Mouse (Mus musculus): ENCODE results near the gene Mb21d2. TPM values are rescaled to one million over a fixed set of nuclear protein-coding genes. Genes with fewer than 3 reads are reported as not detected.

Mb21d2 gene
- 4.4 and 5.4 TPM in 2 replicates for polyA plus RNA-seq (2015; fragmentation: Nextera tagmentation; extraction: Ambion mirVana)

DNA sequence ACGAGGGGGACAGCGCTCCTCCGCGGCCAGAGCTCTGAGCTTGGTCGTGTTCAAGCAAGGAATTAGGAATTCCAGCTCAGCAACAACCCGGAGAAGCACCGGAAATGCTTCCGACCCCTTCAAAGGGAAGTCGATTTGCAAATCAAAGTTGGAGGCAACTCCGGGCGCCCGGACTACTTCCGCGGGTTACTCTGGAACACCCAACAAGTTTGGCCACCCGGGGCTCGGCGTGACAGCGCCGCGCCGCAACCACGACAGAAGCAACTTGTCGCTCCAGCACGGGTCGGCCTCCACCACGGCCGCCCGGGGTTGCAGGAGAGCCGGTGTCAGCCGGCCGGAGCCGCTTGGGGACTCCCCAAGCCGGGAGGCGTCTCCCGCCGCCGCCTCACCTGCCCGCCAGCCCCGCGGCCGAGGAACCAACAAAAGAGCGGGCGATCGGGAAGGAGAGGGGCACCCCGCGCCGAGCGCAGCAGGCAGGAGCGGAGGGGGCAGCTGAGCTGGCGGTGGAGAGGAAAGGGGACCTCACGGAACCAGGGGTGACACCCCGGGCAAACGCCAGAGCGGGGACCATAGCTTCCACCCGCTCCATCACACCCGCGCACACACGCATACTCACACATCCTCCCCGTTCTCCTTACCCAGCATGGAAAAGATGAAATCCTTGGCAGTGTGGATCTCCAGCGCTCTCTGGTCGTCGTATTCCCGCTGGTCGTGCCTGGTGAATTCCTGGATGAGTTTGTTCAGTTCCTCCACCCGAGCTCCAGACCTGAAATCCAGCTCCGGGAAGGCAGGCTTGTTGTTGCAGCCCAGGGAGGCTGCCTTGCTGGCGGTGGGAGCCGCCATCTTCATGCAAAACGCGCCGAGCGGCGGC, at the start of gene Mb21d2:
TSS of gene Mb21d2 (minus strand) at position 859 of the 871 bp plus-strand sequence.
- Histone ChIP-seq H3K36me3 (ENCODE audit: poor library complexity, severe bottlenecking) (no peaks in the 10 kb centered on the region), H3K4me2 (peak within 1 kb of the TSS; percentile 92), H3K4me3 (peak within 1 kb of the TSS; percentile 82), H3K4me1 (peaks cover 30% of the 10 kb centered on the region), H3K9me3 (replicated peaks) (no peaks in the 10 kb centered on the region), H3K27me3 (peaks cover 36% of the 10 kb centered on the region), H3K27ac (peak within 1 kb of the TSS; percentile 86), H3K9ac (peak within 1 kb of the TSS; percentile 87)
- peak; percentile 61 for ATAC-seq
- under 1% methylated on average over 71 of the region's 73 CpGs for WGBS

DNA sequence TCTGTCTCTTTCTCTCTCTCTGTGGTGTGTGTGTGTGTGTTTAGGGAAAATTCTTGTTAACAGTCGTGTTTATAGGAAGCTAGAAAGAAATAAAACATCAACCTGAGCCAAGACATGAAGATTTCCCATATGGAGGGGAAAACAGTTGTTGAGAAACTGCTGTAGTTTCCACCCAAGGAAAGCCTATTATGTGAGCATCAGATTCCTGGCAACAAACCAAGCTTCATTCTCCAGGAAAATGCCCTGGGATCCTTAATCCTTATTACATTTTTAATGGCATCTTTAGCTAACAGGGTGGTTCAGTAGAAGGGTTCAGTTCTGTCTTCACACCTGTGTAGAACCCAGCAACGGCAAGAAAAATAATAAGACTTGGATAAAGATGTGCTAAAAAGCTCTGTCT, 36.8 kb upstream of the Mb21d2 start:
- Histone ChIP-seq H3K27ac (no peak overlapping the region), H3K27me3 (no peaks in the 10 kb centered on the region), H3K4me3 (no peak overlapping the region), H3K4me2 (no peak overlapping the region), H3K4me1 (no peaks in the 10 kb centered on the region), H3K9ac (no peak overlapping the region), H3K9me3 (replicated peaks) (no peaks in the 10 kb centered on the region), H3K36me3 (ENCODE audit: poor library complexity, severe bottlenecking) (no peaks in the 10 kb centered on the region)
- WGBS, result 70% methylated on average over 2 of the region's 2 CpGs
- no peak for ATAC-seq

DNA sequence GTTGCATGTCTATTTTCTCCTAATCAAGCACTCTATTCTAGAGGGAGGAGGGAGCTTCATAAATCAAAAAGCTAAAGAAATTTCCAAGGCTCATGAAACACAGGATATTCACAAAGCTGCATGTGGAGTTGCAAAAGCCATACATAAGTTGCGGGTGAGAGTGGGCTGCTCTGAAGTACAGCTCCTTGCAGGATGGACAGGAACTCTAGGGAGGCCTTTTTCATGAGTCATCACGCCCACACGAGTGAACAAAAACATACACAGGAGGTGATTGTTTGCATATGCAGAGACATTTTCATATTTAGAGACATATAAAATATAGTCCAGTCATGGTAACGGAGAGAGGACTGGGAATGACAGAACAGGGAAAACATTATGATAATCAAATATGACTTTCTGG, 34.6 kb upstream of the Mb21d2 start:
- H3K36me3 ChIP-seq (ENCODE audit: poor library complexity, severe bottlenecking), result no peaks in the 10 kb centered on the region
- H3K9me3 ChIP-seq (replicated peaks), result no peaks in the 10 kb centered on the region
- no peak overlapping the region for H3K4me2 ChIP-seq
- no peak overlapping the region for H3K4me3 ChIP-seq
- 88% methylated on average over 4 of the region's 4 CpGs for WGBS
- no peak overlapping the region for H3K9ac ChIP-seq
- no peaks in the 10 kb centered on the region for H3K4me1 ChIP-seq
- ATAC-seq, result no peak
- no peaks in the 10 kb centered on the region for H3K27me3 ChIP-seq
- no peak overlapping the region for H3K27ac ChIP-seq

DNA sequence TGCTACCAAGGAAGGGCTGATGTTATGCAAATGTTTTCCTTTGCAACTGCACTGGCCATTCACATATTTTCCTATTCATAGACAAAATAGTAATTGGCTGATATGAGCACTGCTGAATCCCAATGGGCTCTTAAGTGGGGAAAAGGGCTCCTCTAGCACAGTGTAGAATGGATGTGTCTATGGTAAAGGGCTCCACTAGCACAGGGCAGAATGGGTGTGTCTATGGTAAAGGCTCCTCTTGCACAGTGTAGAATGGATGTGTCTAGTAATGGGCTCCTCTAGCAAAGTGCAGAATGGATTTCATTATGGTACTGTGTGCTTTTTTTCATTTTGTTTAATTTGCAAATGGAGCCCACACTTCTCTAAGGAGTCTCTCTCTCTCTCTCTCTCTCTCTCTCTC, 33.5 kb upstream of the Mb21d2 start:
- 0 out of 2 replicates have a peak, but pooled peaks have one; percentile 33 for ATAC-seq
- no peaks in the 10 kb centered on the region for H3K27me3 ChIP-seq
- H3K4me1 ChIP-seq, result no peaks in the 10 kb centered on the region

DNA sequence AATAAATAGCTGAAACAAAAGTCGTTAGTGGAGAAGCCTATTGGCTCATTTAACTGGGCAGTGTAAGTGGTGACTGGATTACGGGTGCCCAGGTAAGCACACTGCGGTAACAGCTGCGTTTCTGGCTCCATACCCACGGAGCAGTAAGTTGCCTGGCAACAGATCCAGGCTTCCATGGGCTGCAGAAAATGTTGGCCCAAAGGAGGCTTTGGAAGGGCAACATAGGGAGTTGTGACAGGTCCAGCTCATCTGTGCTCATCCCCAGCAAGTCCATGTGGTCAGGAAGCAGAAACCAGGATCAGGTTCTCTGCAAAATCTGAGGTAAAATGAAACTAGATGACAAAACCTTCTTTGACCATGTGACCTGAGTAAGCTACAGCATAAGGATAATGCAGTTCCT, 20.3 kb upstream of the Mb21d2 start:
- no peak overlapping the region for H3K9ac ChIP-seq
- no peak overlapping the region for H3K4me2 ChIP-seq
- ATAC-seq, result no peak
- H3K27me3 ChIP-seq, result no peaks in the 10 kb centered on the region
- no peaks in the 10 kb centered on the region for H3K4me1 ChIP-seq
- 79% methylated on average over 5 of the region's 5 CpGs for WGBS
- H3K9me3 ChIP-seq (replicated peaks), result no peaks in the 10 kb centered on the region
- no peaks in the 10 kb centered on the region for H3K36me3 ChIP-seq (ENCODE audit: poor library complexity, severe bottlenecking)
- no peak overlapping the region for H3K27ac ChIP-seq
- H3K4me3 ChIP-seq, result no peak overlapping the region

More for the DNA sequence above, 33.5 kb upstream of the Mb21d2 start:
- Histone ChIP-seq H3K4me2 (no peak overlapping the region), H3K36me3 (ENCODE audit: poor library complexity, severe bottlenecking) (no peaks in the 10 kb centered on the region), H3K9me3 (replicated peaks) (no peaks in the 10 kb centered on the region), H3K9ac (no peak overlapping the region), H3K27ac (no peak overlapping the region), H3K4me3 (no peak overlapping the region)

DNA sequence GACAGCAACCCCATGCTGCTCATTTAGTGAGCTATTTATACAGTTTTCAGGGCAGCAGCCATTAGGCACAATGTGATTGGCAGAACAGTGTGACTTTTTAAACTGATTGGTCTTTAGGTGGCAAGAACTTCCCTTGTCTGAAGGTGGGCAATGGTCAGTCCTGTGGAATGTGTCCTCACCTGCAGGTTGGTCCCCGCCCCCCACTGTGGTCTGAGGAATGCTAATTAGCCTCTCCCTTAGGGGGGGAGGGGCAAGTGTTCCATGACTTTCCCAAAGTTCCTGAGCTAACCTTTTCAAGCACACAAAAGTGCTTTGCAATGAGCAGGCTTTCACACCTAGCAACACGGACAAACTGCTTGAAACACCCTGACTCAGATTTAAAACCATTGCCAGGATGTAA, 13.8 kb upstream of the Mb21d2 start:
- Histone ChIP-seq H3K27me3 (no peaks in the 10 kb centered on the region), H3K9ac (no peak overlapping the region), H3K4me2 (no peak overlapping the region), H3K36me3 (ENCODE audit: poor library complexity, severe bottlenecking) (no peaks in the 10 kb centered on the region), H3K4me3 (no peak overlapping the region), H3K4me1 (no peaks in the 10 kb centered on the region), H3K27ac (no peak overlapping the region), H3K9me3 (replicated peaks) (no peaks in the 10 kb centered on the region)
- ATAC-seq, result no peak
- 64% methylated on average over 2 of the region's 2 CpGs for WGBS

DNA sequence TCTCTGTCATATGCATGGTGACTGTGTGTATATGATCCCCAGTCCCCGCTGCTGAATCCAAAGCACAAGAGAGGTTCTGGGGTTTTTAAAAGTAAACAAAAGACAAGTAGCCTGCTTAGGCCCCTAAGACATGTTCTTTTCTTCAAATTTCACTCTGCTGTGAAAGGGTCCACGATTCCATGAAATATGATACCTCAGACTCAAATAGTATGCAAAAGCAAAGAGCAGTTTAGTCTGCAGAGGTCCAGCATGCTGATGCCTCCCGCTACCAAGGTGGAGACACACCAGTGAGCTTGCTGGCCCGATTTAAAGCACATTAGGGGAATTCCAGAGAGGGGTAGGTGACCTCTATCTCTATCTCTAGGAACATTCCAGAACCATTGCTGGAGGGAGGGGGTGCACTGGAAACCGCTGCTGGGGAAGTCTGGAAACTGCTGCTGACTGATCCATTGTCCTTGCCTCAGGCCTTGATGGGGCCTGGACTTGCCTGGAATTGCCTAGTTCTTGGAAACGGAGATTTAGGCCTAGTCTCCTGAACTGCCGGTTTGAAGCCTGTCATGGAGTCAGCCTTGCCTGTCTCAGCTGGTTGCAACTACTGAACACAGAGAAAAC, 6.8 kb upstream of the Mb21d2 start:
- Histone ChIP-seq H3K27me3 (0 out of 2 replicates have a peak, but pooled peaks cover 9% of the 10 kb centered on the region), H3K9me3 (replicated peaks) (no peaks in the 10 kb centered on the region), H3K4me2 (no peak overlapping the region), H3K36me3 (ENCODE audit: poor library complexity, severe bottlenecking) (no peaks in the 10 kb centered on the region), H3K9ac (no peak overlapping the region), H3K4me3 (no peak overlapping the region), H3K27ac (no peak overlapping the region), H3K4me1 (no peaks in the 10 kb centered on the region)
- 60% methylated on average over 7 of the region's 7 CpGs for WGBS
- no peak for ATAC-seq

DNA sequence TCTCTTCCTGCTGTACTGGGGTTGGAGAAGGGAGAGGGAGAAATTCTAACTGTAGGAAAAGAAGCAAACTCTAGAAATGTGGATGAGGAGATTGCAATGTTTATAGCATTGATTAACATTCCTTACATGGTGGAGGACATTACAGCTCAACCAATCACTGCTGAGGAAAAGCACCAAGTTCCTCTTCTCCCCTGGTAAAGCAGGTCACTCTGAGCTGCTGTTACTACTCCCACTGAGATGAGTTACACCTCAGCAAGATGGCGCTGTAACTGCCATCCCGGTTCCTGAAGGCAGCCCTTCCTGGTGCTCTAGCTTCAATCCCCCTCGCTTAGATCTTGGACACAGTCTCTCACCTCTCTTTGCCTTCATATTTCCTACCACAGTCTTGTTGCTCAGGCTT, 6.2 kb upstream of the Mb21d2 start:
- no peak for ATAC-seq
- Histone ChIP-seq H3K4me1 (no peaks in the 10 kb centered on the region), H3K36me3 (ENCODE audit: poor library complexity, severe bottlenecking) (no peaks in the 10 kb centered on the region), H3K4me2 (no peak overlapping the region), H3K27me3 (peaks cover 13% of the 10 kb centered on the region; the same call in 1 of the 2 replicates), H3K9ac (no peak overlapping the region), H3K27ac (no peak overlapping the region), H3K4me3 (no peak overlapping the region), H3K9me3 (replicated peaks) (no peaks in the 10 kb centered on the region)
- 78% methylated on average over 3 of the region's 3 CpGs for WGBS

DNA sequence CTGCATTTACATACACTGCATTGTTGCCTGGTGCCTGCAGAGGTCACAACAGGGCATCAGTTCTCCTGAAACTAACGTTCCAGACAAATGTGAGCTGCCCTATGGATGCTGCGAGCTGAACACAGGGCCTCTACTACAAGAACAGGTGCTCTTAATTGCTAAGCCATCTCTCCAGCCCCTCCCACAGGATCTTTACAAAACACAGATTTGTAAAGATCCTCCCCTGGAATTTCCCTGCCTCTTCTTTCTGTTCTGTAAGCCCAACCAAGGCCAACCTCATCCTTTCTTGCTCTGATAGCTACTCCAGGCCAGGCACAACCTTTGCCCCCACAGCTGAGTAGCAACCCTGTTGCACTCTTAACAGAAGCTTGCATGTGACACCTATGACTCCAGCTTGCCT, 1.7 kb upstream of the Mb21d2 start:
- Histone ChIP-seq H3K27ac (no peak overlapping the region), H3K27me3 (peaks cover 21% of the 10 kb centered on the region), H3K9me3 (replicated peaks) (no peaks in the 10 kb centered on the region), H3K9ac (no peak overlapping the region), H3K36me3 (ENCODE audit: poor library complexity, severe bottlenecking) (no peaks in the 10 kb centered on the region), H3K4me2 (no peak overlapping the region), H3K4me1 (peaks cover 27% of the 10 kb centered on the region), H3K4me3 (no peak overlapping the region)
- 45% methylated on average over 2 of the region's 2 CpGs for WGBS
- no peak for ATAC-seq

DNA sequence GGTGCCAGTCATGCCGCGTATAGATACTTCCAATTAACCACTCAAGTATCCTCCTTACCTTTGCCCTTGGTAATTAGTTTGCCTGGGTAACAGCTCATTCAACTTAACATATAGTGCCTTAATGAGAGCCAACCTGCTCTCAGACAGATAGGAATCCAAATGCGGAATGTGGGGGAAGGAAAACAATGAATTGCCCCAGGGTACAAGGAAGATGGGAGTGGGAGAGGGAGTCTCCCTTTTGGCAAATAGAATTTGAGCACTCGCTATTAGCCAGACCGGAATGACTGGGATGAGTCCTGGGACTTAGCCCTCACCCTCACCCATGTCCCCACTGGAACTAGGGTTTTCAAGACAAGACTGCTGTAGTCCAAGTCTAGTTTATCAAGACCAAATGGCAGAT, 953 bp upstream of the Mb21d2 start:
- H3K27me3 ChIP-seq, result peaks cover 29% of the 10 kb centered on the region
- H3K4me1 ChIP-seq, result peaks cover 30% of the 10 kb centered on the region
- no peak overlapping the region for H3K27ac ChIP-seq
- H3K4me2 ChIP-seq, result peak overlapping the region; percentile 92
- H3K9ac ChIP-seq, result no peak overlapping the region; the same call in 1 of the 2 replicates
- peak; percentile 3; the same call in 1 of the 2 replicates for ATAC-seq
- no peaks in the 10 kb centered on the region for H3K36me3 ChIP-seq (ENCODE audit: poor library complexity, severe bottlenecking)
- peak overlapping the region; percentile 82 for H3K4me3 ChIP-seq
- 4% methylated on average over 5 of the region's 5 CpGs for WGBS
- no peaks in the 10 kb centered on the region for H3K9me3 ChIP-seq (replicated peaks)

DNA sequence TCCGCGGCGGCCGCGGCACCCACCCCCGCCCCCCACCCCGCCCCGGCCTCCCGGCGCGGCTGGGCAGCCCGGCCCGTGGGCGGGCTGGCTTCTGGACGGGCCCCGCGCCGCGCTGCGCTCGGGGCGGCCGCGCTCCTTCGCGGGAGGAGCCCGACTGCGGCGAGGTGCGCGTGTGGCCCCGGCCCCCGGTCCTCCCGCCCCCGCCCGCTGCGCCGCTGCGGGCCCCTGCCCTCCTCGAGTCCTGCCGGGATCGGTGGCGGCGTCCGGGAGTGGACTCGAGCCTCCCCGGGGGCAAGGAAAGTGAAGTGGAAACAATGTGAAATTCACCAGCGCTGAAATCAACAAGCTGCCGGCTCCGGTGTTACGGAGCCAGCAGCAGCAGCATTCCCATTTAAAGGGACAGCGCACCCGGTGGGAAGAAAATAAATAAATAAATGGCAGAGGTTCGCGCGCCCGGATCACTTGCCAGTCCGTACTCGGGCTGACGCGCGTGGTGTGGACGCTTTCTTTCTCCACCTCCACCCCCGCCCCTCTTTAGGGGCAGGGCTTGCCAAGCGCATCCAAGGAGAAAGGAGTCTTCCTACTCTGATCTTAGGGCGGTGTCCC, 316 bp upstream of the Mb21d2 start:
- peak; percentile 69 for ATAC-seq
- H3K36me3 ChIP-seq (ENCODE audit: poor library complexity, severe bottlenecking), result no peaks in the 10 kb centered on the region
- peak overlapping the region; percentile 92 for H3K4me2 ChIP-seq
- H3K27ac ChIP-seq, result peak overlapping the region; percentile 86
- peaks cover 36% of the 10 kb centered on the region for H3K27me3 ChIP-seq
- peaks cover 30% of the 10 kb centered on the region for H3K4me1 ChIP-seq
- peak overlapping the region; percentile 82 for H3K4me3 ChIP-seq
- H3K9me3 ChIP-seq (replicated peaks), result no peaks in the 10 kb centered on the region
- H3K9ac ChIP-seq, result peak overlapping the region; percentile 87
- WGBS, result under 1% methylated on average over 38 of the region's 66 CpGs

DNA sequence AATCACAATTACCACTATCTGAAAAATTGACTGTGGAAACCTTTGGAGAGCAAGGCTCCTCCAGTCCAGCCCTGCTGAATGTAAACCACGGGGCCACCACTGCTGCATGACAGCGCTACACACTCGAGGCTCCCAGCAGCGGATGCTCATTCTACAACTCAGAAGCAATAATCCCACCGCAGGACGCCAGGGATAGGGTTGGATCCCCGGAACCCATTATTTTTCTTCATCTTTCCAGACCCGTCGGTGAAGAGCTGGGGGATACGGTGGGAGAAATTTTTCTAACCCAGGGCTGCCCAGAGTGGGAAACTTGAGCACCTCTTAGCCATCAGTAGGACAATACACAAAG, 1.0 kb downstream of the Mb21d2 start:
- H3K9me3 ChIP-seq (replicated peaks), result no peaks in the 10 kb centered on the region
- ATAC-seq, result peak; percentile 19; the same call in 1 of the 2 replicates
- peaks cover 30% of the 10 kb centered on the region for H3K4me1 ChIP-seq
- WGBS, result 0% methylated on average over 10 of the region's 10 CpGs
- peak overlapping the region; percentile 92 for H3K4me2 ChIP-seq
- peak overlapping the region; percentile 86 for H3K27ac ChIP-seq
- H3K9ac ChIP-seq, result peak overlapping the region; percentile 87
- H3K4me3 ChIP-seq, result peak overlapping the region; percentile 82
- H3K36me3 ChIP-seq (ENCODE audit: poor library complexity, severe bottlenecking), result no peaks in the 10 kb centered on the region
- peaks cover 36% of the 10 kb centered on the region for H3K27me3 ChIP-seq
